Mouse (Mus musculus): Measurements from ENCODE around the gene Rgs18. TPM values are rescaled to one million over a fixed set of nuclear protein-coding genes. Genes with fewer than 3 reads are reported as not detected.

The Rgs18 gene
- total RNA-seq (2021), result 1 to 10 TPM in 1 of 2 experiments, under 1 TPM in 1; 0.69 to 1.0 TPM
- long read RNA-seq, experiment 1, result 0 reads
- long read RNA-seq, experiment 2, partial matches to known transcripts, result 0 of 2 reads
- long read RNA-seq, experiment 2, other reads (novel, unspliced or antisense), result 1 of 2 reads

DNA sequence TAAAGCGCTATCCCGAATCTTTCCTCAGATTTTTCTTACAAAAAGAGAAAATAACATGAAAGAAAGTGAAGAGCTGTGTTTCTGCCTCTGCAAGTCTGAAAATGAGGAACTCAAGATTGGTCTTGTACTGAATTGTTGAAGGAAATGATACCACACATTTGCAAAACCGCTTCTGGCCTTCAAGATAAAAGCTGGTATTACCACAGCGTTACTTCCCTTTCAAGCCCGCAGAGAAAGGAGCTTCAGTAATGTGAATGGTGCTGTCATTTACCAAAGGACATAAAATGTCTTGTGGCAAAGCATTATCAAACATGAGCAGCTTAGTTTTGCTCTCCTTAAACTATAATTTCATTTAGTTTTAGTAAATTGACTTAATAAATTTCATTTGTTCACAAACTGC is at the start of gene Rgs18:
Gene Rgs18, minus strand, starts transcription at position 105 of the 400 bp plus-strand sequence.
- intact Hi-C loops (cut with DNase I), result no loop called here
- DNase-seq, result no peak

DNA sequence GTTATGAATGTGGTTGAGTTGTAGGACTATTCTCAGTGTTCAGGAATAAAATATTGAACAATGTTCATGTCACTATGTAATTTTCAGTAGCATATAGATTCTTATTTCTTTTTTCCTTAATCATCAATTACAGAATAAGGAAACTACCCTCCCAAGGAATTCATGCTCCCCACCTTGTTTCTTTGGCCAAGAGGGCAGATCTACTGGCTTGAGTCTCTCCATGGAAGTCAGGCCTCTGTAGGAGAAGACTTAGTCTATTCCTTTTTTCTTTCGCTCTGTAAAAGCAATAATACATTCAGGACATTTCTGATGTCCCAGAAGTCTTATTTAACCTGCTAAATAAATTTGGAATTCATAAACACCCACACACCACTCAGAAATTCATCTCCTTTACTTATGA is 841 bp downstream of the Rgs18 start:
- no peak for DNase-seq
- intact Hi-C loops (cut with DNase I), result no loop called here

DNA sequence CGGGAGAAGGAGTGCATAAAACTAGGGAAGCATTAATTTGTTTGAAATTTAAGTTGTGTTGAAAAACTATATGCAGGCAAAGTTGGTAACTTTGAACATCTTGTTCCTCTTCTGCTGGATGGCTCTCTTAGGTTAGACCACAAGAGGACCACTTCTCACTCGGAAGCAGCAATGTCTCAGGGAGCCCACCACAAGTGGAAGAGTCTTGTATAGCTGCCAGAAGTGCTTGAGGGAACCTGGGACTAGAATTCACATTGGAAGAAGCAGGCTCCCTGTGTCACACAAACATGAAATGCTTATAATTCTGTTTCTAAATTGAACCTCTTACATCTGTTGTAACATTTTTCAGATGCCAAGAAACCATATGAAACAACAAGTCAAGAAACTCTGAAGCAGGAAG is 9.0 kb downstream of the Rgs18 start:
- DNase-seq, result no peak

DNA sequence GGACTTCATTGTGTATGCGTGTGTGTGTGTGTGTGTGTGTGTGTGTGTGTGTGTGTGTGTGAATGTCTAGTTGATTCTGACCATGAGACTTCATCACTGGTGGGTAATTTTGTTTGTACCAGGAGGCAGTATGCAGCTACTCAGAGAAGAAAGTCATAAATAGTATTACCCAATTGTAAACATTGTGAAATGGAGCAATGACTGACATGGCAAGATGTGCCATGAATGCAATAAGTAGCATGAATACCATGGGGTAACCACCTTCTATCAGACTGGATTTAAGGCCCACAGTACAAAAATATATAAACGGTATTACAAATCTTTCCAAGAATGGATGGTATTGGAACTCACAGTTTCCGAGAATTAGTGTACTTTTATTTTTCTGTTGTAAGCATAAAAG is 14.4 kb downstream of the Rgs18 start:
- intact Hi-C loops (cut with DNase I), result no loop called here
- no peak for DNase-seq

More for the DNA sequence above, 9.0 kb downstream of the Rgs18 start:
- intact Hi-C loops (cut with DNase I), result no loop called here

DNA sequence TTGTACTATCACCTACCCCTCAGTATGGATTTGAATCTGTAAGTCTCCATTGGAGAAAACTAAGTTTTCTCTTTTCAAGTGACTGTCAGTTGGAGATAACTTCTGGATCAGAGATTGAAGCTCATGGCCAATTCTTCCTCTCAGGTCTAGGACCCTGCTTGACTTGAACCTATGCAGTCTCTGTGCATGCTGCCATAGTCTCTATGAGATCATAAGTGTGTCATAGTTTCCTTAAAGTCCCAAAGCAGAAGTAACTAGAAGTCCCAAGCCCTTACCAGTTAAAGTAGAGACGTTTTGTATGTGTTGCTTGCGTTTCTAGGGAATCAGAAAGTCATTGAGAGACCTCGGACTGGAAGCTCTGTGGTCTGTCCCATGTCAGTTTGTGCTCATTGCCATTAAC is 24.5 kb downstream of the Rgs18 start:
- intact Hi-C loops (cut with DNase I), result no loop called here
- no peak for DNase-seq

DNA sequence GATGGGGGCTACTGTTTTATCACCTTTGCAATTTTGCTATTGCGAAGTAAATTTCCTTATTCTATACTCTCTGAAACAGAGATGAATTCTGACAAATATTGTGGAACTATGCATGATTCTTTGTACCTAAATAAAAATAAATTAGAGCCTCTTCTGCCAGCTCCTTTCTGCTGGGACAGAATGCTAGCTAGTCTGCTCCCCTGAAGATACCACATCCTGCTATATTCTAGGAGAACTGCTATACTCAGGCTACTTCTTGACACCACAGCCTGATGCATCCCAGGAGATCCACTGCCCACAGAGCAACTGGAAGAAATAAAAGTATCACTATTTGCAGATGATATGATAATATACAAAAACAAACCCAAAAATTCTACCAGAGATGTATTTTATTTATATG is 29.1 kb downstream of the Rgs18 start:
- DNase-seq, result no peak
- intact Hi-C loops (cut with DNase I), result no loop called here

DNA sequence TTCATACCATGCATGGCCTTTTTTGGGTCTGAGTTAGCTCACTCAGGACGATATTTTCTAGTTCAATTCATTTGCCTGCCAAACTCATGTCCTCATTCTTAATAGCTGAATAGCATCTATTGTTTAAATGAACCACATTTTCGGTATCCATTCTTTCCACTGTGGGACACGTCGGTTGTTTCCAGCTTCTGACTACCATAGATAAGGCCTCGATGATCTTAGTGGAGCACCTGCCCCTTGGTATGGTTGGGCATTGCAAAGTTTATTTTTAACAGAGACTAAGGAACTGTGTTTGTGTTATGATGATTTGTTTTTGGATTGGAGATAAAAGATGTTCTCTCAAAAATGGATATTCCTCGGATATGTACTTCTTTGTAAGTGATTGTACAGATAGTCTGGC is 37.5 kb downstream of the Rgs18 start:
- intact Hi-C loops (cut with DNase I), result loop anchor here (1.0 kb wide), 1 partner anchor 10 kb away; no protein-coding TSS in a partner anchor
- DNase-seq, result no peak

DNA sequence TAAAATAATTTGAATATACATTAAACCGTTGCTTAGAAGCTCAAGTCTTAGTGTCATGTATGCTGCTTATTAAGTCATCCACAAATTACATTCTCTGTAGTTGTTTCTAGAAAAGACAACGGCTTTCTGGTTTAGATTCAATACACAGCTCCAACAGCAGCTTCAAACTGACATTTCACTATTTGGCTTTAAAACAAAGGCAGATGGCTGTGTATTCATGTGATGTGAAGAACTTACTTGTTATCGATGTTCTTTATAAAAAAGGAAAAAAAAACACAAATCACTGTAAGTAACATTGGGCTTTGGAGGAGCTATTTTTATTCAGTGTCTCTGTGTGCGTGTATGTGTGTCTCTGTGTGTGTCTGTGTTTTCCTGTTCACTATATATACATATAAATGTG is 54.5 kb downstream of the Rgs18 start:
- DNase-seq, result no peak
- intact Hi-C loops (cut with DNase I), result no loop called here

DNA sequence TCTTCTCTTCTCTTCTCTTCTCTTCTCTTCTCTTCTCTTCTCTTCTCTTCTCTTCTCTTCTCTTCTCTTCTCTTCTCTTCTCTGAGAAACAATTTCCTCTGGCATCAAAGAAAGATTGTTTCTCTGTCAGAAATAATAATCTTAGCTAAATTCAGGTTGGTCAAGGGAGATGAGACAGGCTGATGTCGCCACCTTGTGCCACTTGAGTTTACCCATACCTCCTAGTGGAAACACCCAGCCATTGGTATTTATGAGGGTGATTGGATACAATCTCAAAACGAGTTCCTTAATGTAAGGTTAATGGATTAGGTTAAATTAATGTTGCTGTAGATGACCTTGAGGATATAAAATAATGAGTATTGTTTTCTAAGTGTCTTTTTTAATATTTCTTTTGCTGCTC is 70.9 kb downstream of the Rgs18 start:
- intact Hi-C loops (cut with DNase I), result no loop called here
- no peak for DNase-seq

Other genes with a start within 250 kb of the Rgs18 start
- gene Rgs21, start 207.8 kb downstream of the Rgs18 start, total RNA-seq (2021), result not detected

Data from heart, postnatal 14 days (tissue).